Mouse (Mus musculus): ENCODE measurements around the gene Olfr340.
"Not testable (repeated sequence)": the region's sequence is repeated elsewhere in the genome, so short reads cannot be mapped to it uniquely, and the experiment has no call there.

Gene Olfr340

DNA sequence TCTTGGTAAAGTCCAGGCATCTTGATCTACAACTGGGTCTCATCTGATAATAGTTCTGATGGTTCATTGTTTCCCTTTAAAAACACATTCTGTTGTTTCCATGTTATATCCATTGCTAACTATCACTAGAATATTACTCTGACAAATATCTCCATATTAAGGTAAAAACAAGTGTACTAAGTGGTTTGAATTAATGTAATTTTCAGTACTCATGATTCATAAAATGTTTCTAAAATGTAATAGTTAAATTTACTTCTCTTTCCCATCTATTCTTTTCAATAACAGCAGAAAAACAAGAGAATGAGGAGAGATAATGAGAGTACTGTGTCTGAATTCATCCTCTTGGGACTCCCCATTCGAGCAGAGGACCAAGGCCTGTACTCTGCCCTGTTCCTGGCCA lies at the start of gene Olfr340:
TSS of gene Olfr340 (plus strand) at position 301 of the 400 bp plus-strand sequence.
- no peak for DNase-seq (ENCODE audit: low spot score)

DNA sequence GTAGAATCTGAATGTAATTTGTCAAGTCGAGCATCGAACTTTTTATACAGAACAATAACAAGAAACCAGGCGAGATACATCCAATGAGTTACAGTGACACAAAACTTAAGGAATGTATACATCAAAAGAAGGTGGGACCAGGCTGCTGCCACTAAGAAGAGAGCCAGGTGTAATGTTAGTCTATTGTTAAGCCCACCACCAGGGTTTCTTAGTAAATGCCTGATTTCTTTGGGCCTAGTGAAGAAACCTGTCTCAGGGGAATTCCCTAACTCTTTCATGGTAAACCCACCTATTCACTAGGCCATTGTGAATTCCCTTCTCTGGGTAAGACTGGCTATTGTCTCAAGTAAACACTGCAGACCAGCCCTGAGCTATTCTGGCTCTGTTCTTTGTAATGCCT lies 37.2 kb upstream of the Olfr340 start:
- DNase-seq (ENCODE audit: low spot score): not testable (repeated sequence)

DNA sequence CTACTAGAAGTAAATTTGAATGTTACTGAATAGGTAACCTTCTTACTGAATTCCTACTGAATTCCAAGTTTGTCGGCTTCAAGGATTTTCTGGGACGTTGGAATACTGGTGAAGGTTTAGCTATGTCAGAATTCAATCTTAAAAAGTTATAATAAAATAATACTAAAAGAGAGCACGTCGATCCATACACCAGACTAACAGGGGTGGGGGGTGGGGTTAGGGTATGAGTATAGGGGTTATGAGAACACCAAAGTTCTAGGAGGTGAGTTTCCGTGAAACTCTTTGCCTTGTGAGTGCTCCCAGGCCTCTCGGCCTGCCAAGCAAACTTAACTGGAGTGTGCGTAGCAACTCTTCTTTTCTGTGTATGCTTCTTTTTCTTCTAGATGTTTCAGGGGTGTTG lies 36.8 kb upstream of the Olfr340 start:
- DNase-seq (ENCODE audit: low spot score): not testable (repeated sequence)

- DNase-seq (ENCODE audit: low spot score): no peak
These were observed 33.7 kb upstream of the Olfr340 start, which contains the start of gene Olfr339 for GRCm38 (mm10) chr2:36418647-36419046. Gene Olfr339 (plus strand): TSS chr2:36418947.

- DNase-seq (ENCODE audit: low spot score): no peak
These were observed 21.2 kb downstream of the Olfr340 start for GRCm38 (mm10) chr2:36473634-36474033.

GRCm38 (mm10) chr2:36482368-36482767 lies 30.0 kb downstream of the Olfr340 start, which contains the start of gene Olfr341:
Gene Olfr341 (minus strand): TSS chr2:36482468.
- no peak for DNase-seq (ENCODE audit: low spot score)
